ENCODE assay signal across 11 mouse cellular contexts in the genomic region with DNA sequence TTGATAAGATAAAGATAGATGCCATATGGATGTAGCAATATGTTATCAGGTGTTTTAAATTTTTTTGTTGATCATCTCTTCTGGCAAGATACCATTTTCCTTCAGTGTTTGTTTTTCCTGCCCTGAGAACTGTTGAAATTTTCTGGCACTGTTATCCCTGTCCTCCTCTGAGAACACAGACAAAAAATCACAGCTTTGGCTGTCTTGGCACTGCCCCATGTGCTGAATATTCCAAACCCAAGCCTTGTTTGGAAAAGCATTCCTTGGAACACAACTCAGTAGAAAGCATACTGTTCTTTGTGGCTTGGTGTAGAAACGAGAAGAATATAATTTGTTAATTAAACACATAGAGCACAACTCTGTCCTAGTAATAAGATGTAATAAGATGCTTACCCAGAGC.
DNase-seq lines count a peak whose midpoint lies in the region; ATAC-seq lines count a peak whose summit lies in the region.
"Had no signal": no experiment of that assay in that cellular context is flagged by ENCODE, and none has a peak within 500 bp of the region (broad histone marks: within the 10 kb centered on the region; RNA-seq: fewer than 3 reads in every experiment).

No protein-coding gene starts in this region.

- no peaks in the 10 kb centered on the region for H3K36me3 ChIP-seq in heart, embryonic 11.5 days (ENCODE audit: control insufficient read depth, insufficient read depth, low read length)

- H3K27me3 ChIP-seq in heart, embryonic 11.5 days (ENCODE audit: control insufficient read depth, insufficient read depth, low read length), result no peaks in the 10 kb centered on the region

- no peak overlapping the region for H3K9ac ChIP-seq in heart, embryonic 11.5 days (ENCODE audit: low read depth, low read length)

- no peaks in the 10 kb centered on the region for H3K4me1 ChIP-seq in heart, embryonic 11.5 days (ENCODE audit: control insufficient read depth, insufficient read depth, low read length)

- H3K27ac ChIP-seq in heart, embryonic 11.5 days (ENCODE audit: low read depth, low read length), result no peak overlapping the region

- no peak overlapping the region for H3K4me3 ChIP-seq in heart, embryonic 11.5 days (ENCODE audit: low read depth, low read length)
- H3K4me3 ChIP-seq: erythroblast, embryonic 14.5 days had no signal

- H3K4me2 ChIP-seq in heart, embryonic 11.5 days, result no peak overlapping the region

- DNase-seq in heart, postnatal 10 days, result peak; percentile 6
- DNase-seq in heart, postnatal 4 days, result no peak
- peak; percentile 78 to 88 for DNase-seq in cerebellum, postnatal 14 days
- DNase-seq in layer of hippocampus, postnatal 36 days, result peak; percentile 26 to 32
- peak; percentile 39 to 47 for DNase-seq in right cerebral cortex, adult 2 months (ENCODE audit: low spot score in 2 of 2)
- DNase-seq: adrenal gland, adult 2 months; liver had no signal

- no peak for ATAC-seq in megakaryocyte, adult 5-6 weeks (ENCODE audit: poor library complexity, severe bottlenecking)
- no peak for ATAC-seq in CD4-positive, CD25-positive, alpha-beta regulatory T cell, adult 4 months
- ATAC-seq in heart, embryonic 11.5 days (replicated peaks; ENCODE audit: insufficient number of reproducible peaks, low FRiP score, low TSS enrichment), result no peak

- no peaks in the 10 kb centered on the region for H3K9me3 ChIP-seq in heart, embryonic 11.5 days (replicated peaks; ENCODE audit: control insufficient read depth, low read length)

- intact Hi-C loops in heart, postnatal 10 days (cut with DNase I), result no loop called here

- WGBS in heart, embryonic 11.5 days (ENCODE audit: insufficient replicate concordance), result 55% methylated on average over 1 of the region's 1 CpGs
